Comparison of ENCODE assay signal across 12 mouse cellular contexts in genomic region chr3:21539138-21539537, GRCm38 (mm10).
"Had no signal": no experiment of that assay in that cellular context is flagged by ENCODE, and none has a peak within 500 bp of the region (broad histone marks: within the 10 kb centered on the region; RNA-seq: fewer than 3 reads in every experiment).

No protein-coding gene starts in this region.

- ATAC-seq: midbrain, embryonic 13.5 days had no signal

- H3K4me1 ChIP-seq: midbrain, embryonic 13.5 days had no signal

- H3K9me3 ChIP-seq: limb, embryonic 13.5 days; midbrain, embryonic 13.5 days had no signal

- H3K4me2 ChIP-seq: limb, embryonic 13.5 days; midbrain, embryonic 13.5 days had no signal

- DNase-seq: kidney, adult 11 months; kidney, adult 9 months; kidney, postnatal 36 days; layer of hippocampus, adult 9-11 months; layer of hippocampus, postnatal 36 days; lung, adult 18-20 months; right cerebral cortex, postnatal 25 days; thymus, postnatal 4 days had no signal

- H3K4me3 ChIP-seq: limb, embryonic 13.5 days; midbrain, embryonic 13.5 days had no signal

- H3K36me3 ChIP-seq: limb, embryonic 13.5 days; midbrain, embryonic 13.5 days had no signal

- H3K27ac ChIP-seq: kidney, postnatal 0 days; limb, embryonic 13.5 days; liver, embryonic 14.5 days; midbrain, embryonic 13.5 days had no signal

- H3K9ac ChIP-seq: limb, embryonic 13.5 days; liver, embryonic 14.5 days; midbrain, embryonic 13.5 days had no signal

- H3K27me3 ChIP-seq: limb, embryonic 13.5 days; midbrain, embryonic 13.5 days had no signal
